Mouse (Mus musculus) CH12.LX (cell line): ENCODE measurements at regions not wholly inside any gene's neighbourhood (a gene's known extent, or its start where the extent isn't known, plus 50 kb on each side); places are given as distances from the start of the nearest gene placed in this dataset.

ENCODE experiments used
- CTCF ChIP-seq, 2 experiments: IDR thresholded peaks in 1 of 2; conservative IDR thresholded peaks in 1 of 2; 2 replicates each; pipeline ENCODE4 v1.5.1; 2011 to 2012; ENCODE audit warnings: low read depth in 2 of 2, low read length in 2 of 2, improper control_type of control experiment in 1 of 2, inconsistent platforms in 1 of 2, mild to moderate bottlenecking in 1 of 2, moderate library complexity in 1 of 2
- USF1 ChIP-seq: IDR thresholded peaks from 2 replicates; pipeline ENCODE4 v1.6.1; 2014; ENCODE audit warnings: low read depth, mild to moderate bottlenecking, inconsistent platforms, low read length, improper control_type of control experiment
- ZC3H11A ChIP-seq: IDR thresholded peaks from 2 replicates; pipeline ENCODE4 v1.6.1; 2012; ENCODE audit warnings: low read depth, mild to moderate bottlenecking, inconsistent platforms, low read length, improper control_type of control experiment

GRCm38 (mm10) chr9:85459062-85459805, 132.1 kb upstream of the Tent5a start:
- no peak for TF ChIP-seq USF1
- no peak for TF ChIP-seq ZC3H11A
- no peak for TF ChIP-seq CTCF (conservative IDR thresholded peaks at IDR 0.05 in 1 of 2, IDR thresholded peaks at IDR 0.05 in 1 of 2; ENCODE audit: low read depth in 2 of 2, low read length in 2 of 2)
